In the genomic region with DNA sequence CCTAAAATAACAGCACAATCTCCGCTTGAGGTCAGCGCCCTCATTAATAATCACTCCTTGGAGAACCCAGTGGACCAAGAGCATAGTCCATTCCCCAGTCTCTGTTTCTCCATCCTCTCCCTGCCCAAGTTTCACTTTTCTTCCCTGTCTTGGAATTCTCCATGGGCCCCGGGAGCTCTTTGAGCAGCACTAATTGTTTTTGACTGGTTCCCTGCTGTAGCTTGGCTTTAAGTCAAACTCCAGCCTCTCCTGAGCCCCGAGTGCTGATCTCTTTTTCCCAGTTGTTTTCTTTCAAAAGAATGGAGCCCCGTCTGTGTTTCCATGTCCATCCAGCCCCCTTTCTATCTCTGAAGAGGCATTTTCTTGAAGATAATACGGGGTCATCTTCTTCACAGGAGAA, we compare ENCODE assay signal across 23 mouse cellular contexts. TPM values are rescaled to one million over a fixed set of nuclear protein-coding genes. Genes with fewer than 3 reads are reported as not detected.
"Had no signal": no experiment of that assay in that cellular context is flagged by ENCODE, and none has a peak within 500 bp of the region (broad histone marks: within the 10 kb centered on the region; RNA-seq: fewer than 3 reads in every experiment).

No protein-coding gene starts in this region.

- H3K4me2 ChIP-seq: limb, embryonic 13.5 days; liver, embryonic 12.5 days; liver, embryonic 15.5 days; lung, embryonic 15.5 days; midbrain, embryonic 12.5 days; midbrain, embryonic 15.5 days; stomach, embryonic 15.5 days had no signal

- DNase-seq: kidney, adult 18-20 months; kidney, adult 9 months; kidney, postnatal 25 days; layer of hippocampus, adult 9-11 months; liver; lung, adult 18-20 months; lung, postnatal 10 days; lung, postnatal 36 days; right cerebral cortex, postnatal 25 days; spleen, adult 18-20 months; thymus, postnatal 25 days had no signal

- H3K27me3 ChIP-seq: limb, embryonic 13.5 days; liver, embryonic 12.5 days; liver, embryonic 15.5 days; lung, embryonic 15.5 days; midbrain, embryonic 12.5 days; midbrain, embryonic 15.5 days; stomach, embryonic 15.5 days had no signal

- H3K9me3 ChIP-seq: limb, embryonic 10.5 days; limb, embryonic 13.5 days; liver, embryonic 12.5 days; liver, embryonic 15.5 days; lung, embryonic 15.5 days; midbrain, embryonic 12.5 days; midbrain, embryonic 15.5 days; stomach, embryonic 15.5 days had no signal

- H3K27ac ChIP-seq: kidney, postnatal 0 days; layer of hippocampus, adult 2 months; limb, embryonic 10.5 days; limb, embryonic 13.5 days; liver, embryonic 12.5 days; liver, embryonic 15.5 days; lung, embryonic 15.5 days; midbrain, embryonic 12.5 days; midbrain, embryonic 15.5 days; stomach, embryonic 15.5 days had no signal

- H3K4me1 ChIP-seq: liver, embryonic 12.5 days; liver, embryonic 15.5 days; lung, embryonic 15.5 days; stomach, embryonic 15.5 days had no signal

- H3K36me3 ChIP-seq: limb, embryonic 10.5 days; limb, embryonic 13.5 days; liver, embryonic 12.5 days; liver, embryonic 15.5 days; lung, embryonic 15.5 days; midbrain, embryonic 12.5 days; midbrain, embryonic 15.5 days; stomach, embryonic 15.5 days had no signal

- H3K9ac ChIP-seq: limb, embryonic 13.5 days; liver, embryonic 12.5 days; liver, embryonic 15.5 days; lung, embryonic 15.5 days; midbrain, embryonic 12.5 days; midbrain, embryonic 15.5 days; stomach, embryonic 15.5 days had no signal

- ATAC-seq: liver, embryonic 12.5 days; midbrain, embryonic 15.5 days had no signal

- H3K4me3 ChIP-seq: layer of hippocampus, adult 2 months; limb, embryonic 10.5 days; limb, embryonic 13.5 days; liver, embryonic 12.5 days; liver, embryonic 15.5 days; lung, embryonic 15.5 days; midbrain, embryonic 12.5 days; midbrain, embryonic 15.5 days; stomach, embryonic 15.5 days had no signal

RNA-seq across cellular contexts. Expression of a gene that starts 12.3 kb away (rescaled TPM):
- total RNA-seq: megakaryocyte-erythroid progenitor cell, adult 5-6 weeks had no signal
- polyA plus RNA-seq: limb, embryonic 10.5 days; thymus, postnatal 0 days had no signal
